Mouse (Mus musculus): Measurements from ENCODE around the gene Fndc3b.
"Not testable (repeated sequence)": the region's sequence is repeated elsewhere in the genome, so short reads cannot be mapped to it uniquely, and the experiment has no call there.

Fndc3b gene

GRCm38 (mm10) chr3:27479378-27479777, 231.7 kb downstream of the Fndc3b start:
- no peak for ATAC-seq (ENCODE audit: insufficient number of reproducible peaks, low FRiP score, low TSS enrichment)

GRCm38 (mm10) chr3:27478563-27479156, 232.4 kb downstream of the Fndc3b start:
- no peak; the same call in 1 of the 2 replicates for ATAC-seq (ENCODE audit: insufficient number of reproducible peaks, low FRiP score, low TSS enrichment)

- ATAC-seq (ENCODE audit: insufficient number of reproducible peaks, low FRiP score, low TSS enrichment), result not testable (repeated sequence)
Measured at GRCm38 (mm10) chr3:27477749-27478148, 233.4 kb downstream of the Fndc3b start.

GRCm38 (mm10) chr3:27475899-27476298, 235.2 kb downstream of the Fndc3b start:
- ATAC-seq (ENCODE audit: insufficient number of reproducible peaks, low FRiP score, low TSS enrichment), result no peak

- no peak for ATAC-seq (ENCODE audit: insufficient number of reproducible peaks, low FRiP score, low TSS enrichment)
Measured at GRCm38 (mm10) chr3:27473801-27474599, 237.1 kb downstream of the Fndc3b start.

GRCm38 (mm10) chr3:27472846-27473245, 238.3 kb downstream of the Fndc3b start:
- no peak for ATAC-seq (ENCODE audit: insufficient number of reproducible peaks, low FRiP score, low TSS enrichment)

- ATAC-seq (ENCODE audit: insufficient number of reproducible peaks, low FRiP score, low TSS enrichment), result no peak
Measured at GRCm38 (mm10) chr3:27470781-27471180, 240.3 kb downstream of the Fndc3b start.

GRCm38 (mm10) chr3:27469971-27470370, 241.1 kb downstream of the Fndc3b start:
- ATAC-seq (ENCODE audit: insufficient number of reproducible peaks, low FRiP score, low TSS enrichment), result no peak

- no peak for ATAC-seq (ENCODE audit: insufficient number of reproducible peaks, low FRiP score, low TSS enrichment)
Measured at GRCm38 (mm10) chr3:27467505-27468020, 243.5 kb downstream of the Fndc3b start.

- no peak for ATAC-seq (ENCODE audit: insufficient number of reproducible peaks, low FRiP score, low TSS enrichment)
Measured at GRCm38 (mm10) chr3:27466297-27466901, 244.7 kb downstream of the Fndc3b start.

GRCm38 (mm10) chr3:27463373-27463772, 247.7 kb downstream of the Fndc3b start:
- ATAC-seq (ENCODE audit: insufficient number of reproducible peaks, low FRiP score, low TSS enrichment), result no peak

GRCm38 (mm10) chr3:27462934-27463333, 248.2 kb downstream of the Fndc3b start:
- no peak for ATAC-seq (ENCODE audit: insufficient number of reproducible peaks, low FRiP score, low TSS enrichment)

GRCm38 (mm10) chr3:27462316-27462902, 248.7 kb downstream of the Fndc3b start:
- no peak for ATAC-seq (ENCODE audit: insufficient number of reproducible peaks, low FRiP score, low TSS enrichment)

- ATAC-seq (ENCODE audit: insufficient number of reproducible peaks, low FRiP score, low TSS enrichment), result no peak
Measured at GRCm38 (mm10) chr3:27461861-27462260, 249.2 kb downstream of the Fndc3b start.

- peak; percentile 43 for ATAC-seq (ENCODE audit: insufficient number of reproducible peaks, low FRiP score, low TSS enrichment)
Measured at GRCm38 (mm10) chr3:27461037-27461436, 250.1 kb downstream of the Fndc3b start.

- ATAC-seq (ENCODE audit: insufficient number of reproducible peaks, low FRiP score, low TSS enrichment), result no peak
Measured at GRCm38 (mm10) chr3:27458416-27458815, 252.7 kb downstream of the Fndc3b start.

GRCm38 (mm10) chr3:27456514-27456913, 254.6 kb downstream of the Fndc3b start:
- ATAC-seq (ENCODE audit: insufficient number of reproducible peaks, low FRiP score, low TSS enrichment), result no peak

- no peak for ATAC-seq (ENCODE audit: insufficient number of reproducible peaks, low FRiP score, low TSS enrichment)
Measured at GRCm38 (mm10) chr3:27454402-27455195, 256.5 kb downstream of the Fndc3b start.

- ATAC-seq (ENCODE audit: insufficient number of reproducible peaks, low FRiP score, low TSS enrichment), result no peak
Measured at GRCm38 (mm10) chr3:27453453-27454098, 257.5 kb downstream of the Fndc3b start.

- ATAC-seq (ENCODE audit: insufficient number of reproducible peaks, low FRiP score, low TSS enrichment), result no peak
Measured at GRCm38 (mm10) chr3:27449447-27449846, 261.7 kb downstream of the Fndc3b start.
